ENCODE assay signal across 8 mouse cellular contexts in genomic region chrX:16998578-16998977, GRCm38 (mm10).
A peak's percentile ranks its signal among the peaks of the same experiment; 100 is the strongest.
DNase-seq lines count a peak whose midpoint lies in the region; ATAC-seq lines count a peak whose summit lies in the region.

No protein-coding gene starts in this region.

- no peak overlapping the region for H3K9ac ChIP-seq in hindbrain, embryonic 14.5 days

- WGBS in hindbrain, embryonic 14.5 days, result 28% methylated on average over 5 of the region's 5 CpGs

- no peaks in the 10 kb centered on the region for H3K4me1 ChIP-seq in hindbrain, embryonic 14.5 days (replicated peaks; ENCODE audit: control insufficient read depth, insufficient read depth, low read length)

- no peak overlapping the region for H3K4me2 ChIP-seq in hindbrain, embryonic 14.5 days (replicated peaks)

- no peaks in the 10 kb centered on the region for H3K27me3 ChIP-seq in hindbrain, embryonic 14.5 days (ENCODE audit: control insufficient read depth, insufficient read depth, low read length)

- H3K36me3 ChIP-seq in hindbrain, embryonic 14.5 days (replicated peaks; ENCODE audit: control insufficient read depth, insufficient read depth), result no peaks in the 10 kb centered on the region

- H3K9me3 ChIP-seq in hindbrain, embryonic 14.5 days (ENCODE audit: control insufficient read depth, low read length), result no peaks in the 10 kb centered on the region

- H3K27ac ChIP-seq in hindbrain, embryonic 14.5 days, result no peak overlapping the region

- peak; percentile 85; the same call in 1 of the 2 replicates for ATAC-seq in hindbrain, embryonic 14.5 days (ENCODE audit: low FRiP score)
- ATAC-seq in frontal cortex, adult (ENCODE audit: low TSS enrichment), result no peak

- no peak overlapping the region for H3K4me3 ChIP-seq in hindbrain, embryonic 14.5 days (replicated peaks; ENCODE audit: low read length)

- peak; percentile 49 to 75 for DNase-seq in adrenal gland, adult (ENCODE audit: inconsistent age in 2 of 2, low spot score in 1 of 2)
- DNase-seq in adrenal gland, postnatal 4 days (ENCODE audit: low spot score in 2 of 2), result no peak
- DNase-seq in right cerebral cortex, postnatal 10 days (ENCODE audit: low spot score in 2 of 2), result peak; percentile 22 to 33
- no peak for DNase-seq in right cerebral cortex, postnatal 25 days
- DNase-seq in hindbrain, embryonic 14.5 days (ENCODE audit: low spot score), result peak; percentile 60
- DNase-seq in lung, postnatal 25 days (ENCODE audit: low spot score), result peak; percentile 28
- DNase-seq in spleen, postnatal 10 days (ENCODE audit: low spot score in 2 of 2), result no peak

Comparison
In these comparisons a context has a peak if more than half of its experiments do, and no peak if none do; other contexts are left out.
1. DNase-seq: peak in adrenal gland, adult (2 of 2), right cerebral cortex, postnatal 10 days (2 of 2), hindbrain, embryonic 14.5 days (single experiment) and lung, postnatal 25 days (single experiment); none in adrenal gland, postnatal 4 days (0 of 2), right cerebral cortex, postnatal 25 days (single experiment) and spleen, postnatal 10 days (0 of 2).